Mouse (Mus musculus) midbrain, embryonic 15.5 days (tissue): ENCODE data around the gene Fsd2. TPM values are rescaled to one million over a fixed set of nuclear protein-coding genes. Genes with fewer than 3 reads are reported as not detected.

ENCODE experiments used
- ATAC-seq: fragments of 200-750 bp; cut with Nextera tagmentation; replicated peaks from 2 replicates; pipeline ENCODE4 v1.8.0; 2017; ENCODE audit warnings: moderate TSS enrichment
- H3K27ac ChIP-seq: fragments of 300-500 bp; sonication (generic); 2 replicates; pipeline ENCODE4 v1.5.1; 2015; ENCODE audit warnings: mild to moderate bottlenecking, inconsistent platforms
- H3K27me3 ChIP-seq: fragments of 300-500 bp; sonication (generic); replicated peaks from 2 replicates; pipeline ENCODE4 v1.6.1; 2015; ENCODE audit warnings: inconsistent platforms
- H3K36me3 ChIP-seq: fragments of 300-500 bp; sonication (generic); replicated peaks from 2 replicates; pipeline ENCODE4 v1.6.1; 2015; ENCODE audit warnings: inconsistent platforms
- H3K4me1 ChIP-seq: fragments of 300-500 bp; sonication (generic); 2 replicates; pipeline ENCODE4 v1.6.1; 2015; ENCODE audit warnings: inconsistent platforms
- H3K4me2 ChIP-seq: fragments of 300-500 bp; sonication (generic); 2 replicates; pipeline ENCODE4 v1.6.1; 2015; ENCODE audit warnings: inconsistent platforms, mild to moderate bottlenecking, moderate library complexity
- H3K4me3 ChIP-seq: fragments of 300-500 bp; sonication (generic); 2 replicates; pipeline ENCODE4 v1.5.1; 2015; ENCODE audit warnings: mild to moderate bottlenecking, inconsistent platforms
- H3K9ac ChIP-seq: fragments of 300-500 bp; sonication (generic); 2 replicates; pipeline ENCODE4 v1.6.1; 2015; ENCODE audit warnings: mild to moderate bottlenecking, inconsistent platforms
- H3K9me3 ChIP-seq: fragments of 300-500 bp; sonication (generic); 2 replicates; pipeline ENCODE4 v1.6.1; 2016; ENCODE audit warnings: inconsistent platforms
- WGBS: fragments of 180-500 bp; shearing (Covaris S2); methylation state at CpG from one replicate; pipeline ENCODE4 v1.1.7; 2015; ENCODE audit warnings: mixed read lengths; 5-methylcytosine and 5-hydroxymethylcytosine counted together
- polyA plus RNA-seq: library from polyadenylated mRNA; unstranded; fragments of >200 nt; fragmentation: Nextera tagmentation; extraction: Ambion mirVana; gene quantifications from 2 replicates; pipeline ENCODE4 v1.2.1, GENCODE M21; 2015

Gene Fsd2
- polyA plus RNA-seq, 1 experiment from 2014 or later, result 0.17 TPM

- H3K4me1 ChIP-seq, result peaks cover 9% of the 10 kb centered on the region; the same call in 1 of the 2 replicates
- H3K9ac ChIP-seq, result no peak overlapping the region
- no peaks in the 10 kb centered on the region for H3K9me3 ChIP-seq
- no peak overlapping the region for H3K4me3 ChIP-seq
- 91% methylated on average over 4 of the region's 4 CpGs for WGBS
- H3K4me2 ChIP-seq, result no peak overlapping the region
- no peaks in the 10 kb centered on the region for H3K27me3 ChIP-seq
- peaks cover 30% of the 10 kb centered on the region for H3K36me3 ChIP-seq
- ATAC-seq, result no peak
- no peak overlapping the region for H3K27ac ChIP-seq
These were observed 30.3 kb downstream of the Fsd2 start for GRCm38 (mm10) chr7:81536478-81536877.

DNA sequence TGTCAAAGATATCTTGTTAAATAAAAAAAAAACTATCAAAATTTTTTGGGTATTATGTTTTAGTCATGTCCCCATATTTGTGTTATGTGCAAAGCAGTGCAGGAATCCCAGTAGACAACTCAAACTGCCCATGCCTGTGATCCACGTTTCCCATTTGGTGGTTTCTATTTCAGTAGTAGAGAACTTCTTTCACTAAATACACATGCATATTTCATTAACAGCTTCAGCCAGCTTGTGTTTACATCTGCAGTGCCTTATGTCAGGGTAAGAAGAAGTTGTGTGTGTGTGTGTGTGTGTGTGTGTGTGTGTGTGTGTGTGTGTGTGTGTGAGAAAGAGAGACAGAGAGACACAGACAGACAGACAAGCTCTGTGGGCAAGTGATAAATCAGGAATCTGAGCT is 35.3 kb downstream of the Fsd2 start:
- Histone ChIP-seq H3K27ac (no peak overlapping the region), H3K36me3 (peaks cover 37% of the 10 kb centered on the region), H3K4me1 (peaks cover 2% of the 10 kb centered on the region), H3K27me3 (no peaks in the 10 kb centered on the region), H3K9ac (no peak overlapping the region), H3K9me3 (no peaks in the 10 kb centered on the region), H3K4me3 (no peak overlapping the region), H3K4me2 (no peak overlapping the region)
- whole genome bisulfite sequencing, result 90% methylated on average over 1 of the region's 1 CpGs
- no peak for ATAC-seq

DNA sequence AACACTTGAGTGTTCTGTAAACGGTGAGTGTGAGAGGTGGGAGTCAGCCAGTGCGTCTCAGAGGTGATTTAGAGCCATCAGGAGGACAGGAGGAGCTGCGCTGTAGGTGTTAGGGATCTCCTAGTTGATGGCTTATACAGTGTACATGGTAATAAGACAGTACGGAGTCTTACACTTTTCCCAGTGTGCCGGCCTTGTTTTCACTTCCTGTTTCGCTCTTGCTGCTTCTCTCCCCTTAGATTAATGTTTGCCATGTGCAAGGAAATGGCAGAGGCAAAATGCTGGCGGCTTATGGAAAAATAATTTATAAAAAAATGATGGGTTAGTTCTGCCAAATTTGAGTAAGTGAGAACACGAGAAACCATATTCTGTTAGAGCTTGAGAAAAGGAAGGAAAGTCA is 37.8 kb downstream of the Fsd2 start:
- 95% methylated on average over 8 of the region's 8 CpGs for WGBS
- no peak overlapping the region for H3K9ac ChIP-seq
- no peak for ATAC-seq
- H3K27ac ChIP-seq, result no peak overlapping the region
- H3K4me3 ChIP-seq, result no peak overlapping the region
- peaks cover 23% of the 10 kb centered on the region for H3K36me3 ChIP-seq
- no peak overlapping the region for H3K4me2 ChIP-seq
- no peaks in the 10 kb centered on the region for H3K27me3 ChIP-seq
- peaks cover 25% of the 10 kb centered on the region for H3K4me1 ChIP-seq
- H3K9me3 ChIP-seq, result no peaks in the 10 kb centered on the region

GRCm38 (mm10) chr7:81523663-81524017 is 43.1 kb downstream of the Fsd2 start:
- Histone ChIP-seq H3K27ac (peak overlapping the region; percentile 98), H3K36me3 (no peaks in the 10 kb centered on the region), H3K27me3 (no peaks in the 10 kb centered on the region), H3K9ac (peak overlapping the region; percentile 50), H3K9me3 (no peaks in the 10 kb centered on the region), H3K4me1 (peaks cover 30% of the 10 kb centered on the region), H3K4me2 (peak overlapping the region; percentile 70), H3K4me3 (peak overlapping the region; percentile 69)
- WGBS, result 11% methylated on average over 13 of the region's 13 CpGs
- peak; percentile 51; the same call in 1 of the 2 replicates for ATAC-seq

DNA sequence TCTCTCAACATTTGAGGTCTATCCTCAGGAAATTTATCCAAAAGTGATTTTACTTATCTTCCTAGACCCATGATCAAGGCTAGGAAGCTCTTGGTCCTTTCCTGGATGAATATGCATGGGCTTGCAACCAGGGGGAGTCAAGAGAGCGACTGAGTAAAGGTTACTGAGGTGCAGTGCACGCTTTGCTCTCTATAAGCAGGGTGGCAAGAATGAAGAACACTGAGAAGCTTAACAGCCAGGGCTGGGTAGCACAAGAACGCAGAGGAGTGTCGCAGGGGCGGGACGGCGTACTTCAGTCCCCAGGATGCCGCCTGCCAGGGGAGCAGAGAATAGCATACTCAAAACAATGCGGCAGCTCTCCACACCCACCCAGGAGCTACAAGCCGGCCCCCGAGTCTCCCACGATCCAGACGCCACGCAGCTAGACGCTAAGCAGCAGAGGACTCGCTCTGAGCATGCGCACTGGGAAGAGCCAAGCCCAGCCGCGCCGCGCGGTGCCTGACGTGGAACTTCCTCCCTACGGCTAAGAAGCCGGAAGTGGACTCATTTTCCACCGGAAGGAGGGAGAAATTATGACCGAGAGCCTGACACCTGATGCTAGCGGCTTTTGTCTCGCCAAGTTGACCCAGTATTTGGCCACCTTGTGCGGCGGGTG is 43.6 kb downstream of the Fsd2 start:
- Histone ChIP-seq H3K4me1 (peaks cover 30% of the 10 kb centered on the region), H3K27me3 (no peaks in the 10 kb centered on the region), H3K36me3 (no peaks in the 10 kb centered on the region), H3K27ac (peak overlapping the region; percentile 98), H3K9ac (peak overlapping the region; percentile 72), H3K9me3 (no peaks in the 10 kb centered on the region), H3K4me3 (peak overlapping the region; percentile 69), H3K4me2 (peak overlapping the region; percentile 70)
- under 1% methylated on average over 31 of the region's 31 CpGs for WGBS
- ATAC-seq, result peak; percentile 98

- H3K4me2 ChIP-seq, result no peak overlapping the region
- H3K9ac ChIP-seq, result no peak overlapping the region
- no peaks in the 10 kb centered on the region for H3K27me3 ChIP-seq
- H3K4me1 ChIP-seq, result no peaks in the 10 kb centered on the region
- H3K36me3 ChIP-seq, result no peaks in the 10 kb centered on the region
- 77% methylated on average over 6 of the region's 6 CpGs for WGBS
- no peak for ATAC-seq
- H3K27ac ChIP-seq, result no peak overlapping the region
- no peak overlapping the region for H3K4me3 ChIP-seq
- no peaks in the 10 kb centered on the region for H3K9me3 ChIP-seq
These were observed 50.4 kb downstream of the Fsd2 start for GRCm38 (mm10) chr7:81516154-81517030.

- WGBS, result 54% methylated on average over 13 of the region's 13 CpGs
- H3K4me1 ChIP-seq, result no peaks in the 10 kb centered on the region
These were observed 51.7 kb downstream of the Fsd2 start for GRCm38 (mm10) chr7:81514906-81515590.

DNA sequence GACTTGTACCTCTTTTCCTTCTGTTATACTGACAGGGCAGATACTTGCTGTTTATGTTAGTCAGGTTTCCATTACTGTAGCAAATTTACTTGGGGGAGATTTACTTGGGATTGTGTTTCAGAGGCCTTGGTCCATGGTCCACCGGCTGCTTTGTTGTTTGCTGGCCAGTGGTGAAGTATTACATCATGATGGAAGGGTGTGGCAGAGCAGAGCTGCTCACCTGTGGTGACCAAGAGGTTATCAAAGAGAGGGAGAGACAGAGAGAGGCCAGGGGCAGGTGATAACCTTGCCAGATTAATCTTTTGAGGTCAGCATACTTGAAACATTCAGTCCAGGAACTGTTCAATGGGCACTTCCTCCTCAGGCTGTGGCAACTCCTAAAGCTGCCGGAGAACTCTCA is 65.7 kb downstream of the Fsd2 start:
- H3K4me1 ChIP-seq, result no peaks in the 10 kb centered on the region
- H3K4me3 ChIP-seq, result no peak overlapping the region
- H3K36me3 ChIP-seq, result no peaks in the 10 kb centered on the region
- H3K9me3 ChIP-seq, result no peaks in the 10 kb centered on the region
- H3K9ac ChIP-seq, result no peak overlapping the region
- ATAC-seq, result no peak
- no peaks in the 10 kb centered on the region for H3K27me3 ChIP-seq
- WGBS, result 91% methylated on average over 2 of the region's 2 CpGs
- H3K4me2 ChIP-seq, result no peak overlapping the region
- no peak overlapping the region for H3K27ac ChIP-seq

More at GRCm38 (mm10) chr7:81514906-81515590, 51.7 kb downstream of the Fsd2 start:
- Histone ChIP-seq H3K9ac (no peak overlapping the region), H3K27ac (no peak overlapping the region), H3K9me3 (no peaks in the 10 kb centered on the region), H3K4me3 (no peak overlapping the region), H3K27me3 (no peaks in the 10 kb centered on the region), H3K4me2 (no peak overlapping the region), H3K36me3 (no peaks in the 10 kb centered on the region)
- no peak for ATAC-seq

DNA sequence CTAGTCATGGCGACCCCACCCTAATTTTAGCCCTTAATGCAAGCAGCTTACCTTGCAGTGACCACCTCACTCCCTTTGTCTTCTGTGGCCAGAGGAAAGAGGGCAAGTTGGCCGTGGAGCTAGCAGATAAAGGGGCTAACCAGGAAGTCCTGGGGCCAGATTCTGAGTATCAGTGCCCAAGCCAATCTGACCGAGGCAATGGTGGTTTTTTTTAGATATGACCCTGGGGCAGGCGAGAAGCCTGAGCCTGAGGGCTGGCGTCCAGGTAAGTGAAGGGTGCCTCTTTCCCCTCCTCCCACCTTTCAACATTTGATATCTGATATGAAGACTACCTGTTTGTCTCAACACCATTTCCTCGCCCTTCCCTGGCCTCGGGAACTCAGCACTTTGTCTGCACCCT is 68.6 kb downstream of the Fsd2 start, which contains the start of gene BC048679:
Gene BC048679 (minus strand): TSS at position 101 of the 400 bp plus-strand sequence.
- Histone ChIP-seq H3K27ac (no peak within 1 kb of the TSS), H3K4me1 (peaks cover 5% of the 10 kb centered on the region), H3K4me3 (no peak within 1 kb of the TSS), H3K9me3 (no peaks in the 10 kb centered on the region), H3K27me3 (no peaks in the 10 kb centered on the region), H3K36me3 (no peaks in the 10 kb centered on the region), H3K4me2 (no peak within 1 kb of the TSS), H3K9ac (no peak within 1 kb of the TSS)
- whole genome bisulfite sequencing, result 73% methylated on average over 7 of the region's 7 CpGs
- no peak for ATAC-seq

DNA sequence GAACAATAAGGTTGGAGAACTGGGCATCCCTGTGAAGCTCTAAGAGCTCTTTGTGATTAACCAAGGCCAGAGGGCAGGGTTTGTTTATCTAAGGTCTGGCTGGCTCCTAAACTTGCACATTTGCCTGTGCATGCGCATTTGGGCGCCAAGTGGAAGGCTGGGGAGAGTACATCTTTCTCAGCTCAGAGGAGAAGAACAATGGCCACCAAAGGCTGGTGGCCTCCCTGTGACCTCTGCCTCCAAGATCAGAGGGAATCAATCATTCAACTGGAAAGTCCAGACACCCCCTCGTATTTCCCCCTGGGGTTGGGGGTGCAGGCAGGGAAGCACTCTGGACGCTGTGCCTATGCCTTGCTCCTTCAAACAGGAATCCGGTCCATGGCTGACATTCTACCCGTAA is 69.6 kb downstream of the Fsd2 start:
- Histone ChIP-seq H3K9ac (no peak overlapping the region), H3K4me1 (peaks cover 12% of the 10 kb centered on the region), H3K4me3 (no peak overlapping the region), H3K27ac (no peak overlapping the region), H3K36me3 (no peaks in the 10 kb centered on the region), H3K4me2 (no peak overlapping the region), H3K27me3 (no peaks in the 10 kb centered on the region), H3K9me3 (no peaks in the 10 kb centered on the region)
- WGBS, result 15% methylated on average over 6 of the region's 6 CpGs
- ATAC-seq, result no peak

DNA sequence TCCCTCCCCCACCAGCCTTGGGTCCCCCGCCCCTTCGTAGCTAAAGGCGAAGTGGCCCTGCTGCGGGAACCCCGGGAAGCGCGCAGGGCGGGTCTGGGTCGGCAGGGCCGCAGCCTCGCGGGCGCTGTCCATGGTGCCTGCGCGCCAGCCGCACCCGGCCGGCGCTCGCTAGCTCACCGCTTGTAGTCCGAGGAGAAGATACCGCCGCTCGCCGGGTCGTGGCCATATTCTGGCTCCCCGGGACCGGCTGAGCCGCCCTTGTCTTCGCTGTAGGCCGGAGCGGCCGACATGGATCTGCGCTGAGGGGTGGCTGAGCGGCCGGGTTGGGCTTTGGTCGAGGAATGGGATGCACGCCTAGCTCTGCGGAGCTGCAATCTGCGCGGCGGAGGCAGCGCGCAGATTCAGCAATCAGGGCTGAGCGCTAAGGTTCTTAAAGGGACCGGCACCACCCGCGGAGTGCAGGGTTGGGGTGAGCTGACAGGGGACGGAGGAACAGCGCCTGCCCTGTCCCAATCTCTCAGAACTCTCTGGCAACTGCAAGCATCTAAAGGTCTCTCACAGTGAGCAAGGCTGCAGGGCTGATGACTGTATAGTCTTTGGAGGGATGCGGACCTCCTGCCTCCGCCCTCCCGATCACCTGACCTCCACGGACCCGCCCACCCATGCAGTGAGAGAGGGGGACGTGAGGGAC is 73.3 kb downstream of the Fsd2 start, which contains the start of gene Ap3b2:
Gene Ap3b2 (minus strand): TSS at position 595 of the 691 bp plus-strand sequence.
- H3K27me3 ChIP-seq, result no peaks in the 10 kb centered on the region
- under 1% methylated on average over 57 of the region's 57 CpGs for WGBS
- peak within 1 kb of the TSS; percentile 98 for H3K27ac ChIP-seq
- peak within 1 kb of the TSS; percentile 97 for H3K9ac ChIP-seq
- no peaks in the 10 kb centered on the region for H3K36me3 ChIP-seq
- ATAC-seq, result peak; percentile 96
- peak within 1 kb of the TSS; percentile 71 for H3K4me2 ChIP-seq
- H3K4me3 ChIP-seq, result peak within 1 kb of the TSS; percentile 72
- H3K4me1 ChIP-seq, result peaks cover 36% of the 10 kb centered on the region
- H3K9me3 ChIP-seq, result no peaks in the 10 kb centered on the region

GRCm38 (mm10) chr7:81492628-81493027 is 74.1 kb downstream of the Fsd2 start:
- H3K4me2 ChIP-seq, result peak overlapping the region; percentile 71
- H3K9ac ChIP-seq, result peak overlapping the region; percentile 97
- no peaks in the 10 kb centered on the region for H3K27me3 ChIP-seq
- 31% methylated on average over 9 of the region's 9 CpGs for WGBS
- peaks cover 37% of the 10 kb centered on the region for H3K4me1 ChIP-seq
- H3K36me3 ChIP-seq, result no peaks in the 10 kb centered on the region
- ATAC-seq, result no peak
- H3K27ac ChIP-seq, result peak overlapping the region; percentile 98
- H3K4me3 ChIP-seq, result peak overlapping the region; percentile 72
- H3K9me3 ChIP-seq, result no peaks in the 10 kb centered on the region
